Mouse (Mus musculus): ENCODE measurements around the gene Gm38392. TPM values are rescaled to one million over a fixed set of nuclear protein-coding genes. Genes with fewer than 3 reads are reported as not detected.

Gm38392 gene
- polyA plus RNA-seq, 1 experiment from 2014 or later: 0.33 TPM

DNA sequence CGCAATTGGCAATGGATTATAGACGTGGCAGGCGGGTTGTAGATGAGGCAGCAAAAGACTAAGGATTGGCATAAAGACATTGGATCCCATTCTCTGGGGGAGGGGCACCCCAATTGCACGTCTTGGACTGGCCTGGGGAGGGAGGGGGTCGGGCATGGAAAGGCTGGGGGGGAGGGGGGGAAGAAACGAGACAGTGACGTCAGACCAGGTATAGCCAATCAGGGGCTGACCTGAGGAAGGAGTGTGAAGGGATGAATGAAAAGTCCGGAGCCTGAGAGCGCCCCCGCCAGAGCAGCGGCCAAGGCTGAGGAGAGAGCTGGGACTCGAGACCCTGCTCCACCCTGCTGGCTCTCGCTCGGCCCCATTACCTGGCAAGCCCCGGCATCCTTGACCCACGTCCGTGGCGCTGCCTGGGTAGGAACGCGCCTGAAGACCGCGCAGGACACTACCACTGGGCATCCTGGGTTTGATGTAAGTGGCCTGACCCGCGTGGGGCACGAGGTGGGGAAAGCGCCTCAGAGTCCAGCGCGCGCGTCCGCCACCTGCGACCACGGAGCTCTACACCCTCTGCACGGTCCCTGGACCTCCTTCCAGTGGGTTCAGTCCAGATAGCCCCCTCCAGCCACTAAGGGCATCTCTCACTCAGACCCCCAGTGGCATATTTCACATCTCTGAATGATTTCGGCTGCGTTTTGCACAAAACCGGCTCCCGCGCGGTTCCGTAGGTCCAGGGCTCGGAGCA lies 72.6 kb downstream of the Gm38392 start:
- ATAC-seq (ENCODE audit: insufficient number of reproducible peaks, insufficient read depth, low FRiP score, low read depth): no peak

DNA sequence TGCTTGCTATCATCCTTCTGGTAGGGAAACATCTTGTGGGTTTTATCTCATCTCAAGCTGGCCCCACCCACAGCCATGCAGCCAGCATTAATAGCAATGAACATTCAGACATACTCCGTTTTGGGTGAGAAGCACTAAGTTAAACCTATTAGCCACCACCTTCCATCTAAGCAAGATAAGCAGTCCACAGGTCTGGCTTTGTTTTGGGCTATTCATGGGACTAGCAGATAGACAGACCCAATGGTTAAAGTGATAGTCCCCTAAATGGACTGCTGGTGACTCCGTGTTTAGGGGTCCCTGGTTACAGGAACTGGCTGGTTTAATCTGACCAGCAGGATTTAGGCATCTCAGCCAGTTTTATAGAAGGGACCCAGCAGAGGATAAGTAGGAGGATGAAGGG lies 74.0 kb downstream of the Gm38392 start:
- Histone ChIP-seq H3K4me2 (replicated peaks; ENCODE audit: low read depth, low read length) (no peak overlapping the region), H3K9ac (replicated peaks; ENCODE audit: low read depth, low read length) (no peak overlapping the region), H3K4me3 (ENCODE audit: low read depth, low read length) (no peak overlapping the region), H3K36me3 (ENCODE audit: control insufficient read depth, insufficient read depth, low read length) (no peaks in the 10 kb centered on the region), H3K4me1 (ENCODE audit: control insufficient read depth, insufficient read depth, low read length) (peaks cover 6% of the 10 kb centered on the region; the same call in 1 of the 2 replicates), H3K27ac (ENCODE audit: low read length) (no peak overlapping the region), H3K9me3 (ENCODE audit: control insufficient read depth, low read depth, low read length) (no peaks in the 10 kb centered on the region), H3K27me3 (ENCODE audit: control insufficient read depth, insufficient read depth, low read length) (peaks cover 79% of the 10 kb centered on the region)
- no peak for ATAC-seq (ENCODE audit: insufficient number of reproducible peaks, insufficient read depth, low FRiP score, low read depth)
- WGBS: 6% methylated on average over 2 of the region's 2 CpGs

More for the DNA sequence above, 72.6 kb downstream of the Gm38392 start:
- peak overlapping the region; percentile 18 for H3K4me3 ChIP-seq (ENCODE audit: low read depth, low read length)
- H3K4me2 ChIP-seq (replicated peaks; ENCODE audit: low read depth, low read length): 0 out of 2 replicates have a peak overlapping the region, but pooled peaks have one; percentile 18
- peaks cover 6% of the 10 kb centered on the region; the same call in 1 of the 2 replicates for H3K4me1 ChIP-seq (ENCODE audit: control insufficient read depth, insufficient read depth, low read length)
- no peaks in the 10 kb centered on the region for H3K36me3 ChIP-seq (ENCODE audit: control insufficient read depth, insufficient read depth, low read length)
- H3K9me3 ChIP-seq (ENCODE audit: control insufficient read depth, low read depth, low read length): no peaks in the 10 kb centered on the region
- no peak overlapping the region for H3K9ac ChIP-seq (replicated peaks; ENCODE audit: low read depth, low read length)
- H3K27me3 ChIP-seq (ENCODE audit: control insufficient read depth, insufficient read depth, low read length): peaks cover 73% of the 10 kb centered on the region
- 1% methylated on average over 42 of the region's 42 CpGs for WGBS
- no peak overlapping the region for H3K27ac ChIP-seq (ENCODE audit: low read length)

DNA sequence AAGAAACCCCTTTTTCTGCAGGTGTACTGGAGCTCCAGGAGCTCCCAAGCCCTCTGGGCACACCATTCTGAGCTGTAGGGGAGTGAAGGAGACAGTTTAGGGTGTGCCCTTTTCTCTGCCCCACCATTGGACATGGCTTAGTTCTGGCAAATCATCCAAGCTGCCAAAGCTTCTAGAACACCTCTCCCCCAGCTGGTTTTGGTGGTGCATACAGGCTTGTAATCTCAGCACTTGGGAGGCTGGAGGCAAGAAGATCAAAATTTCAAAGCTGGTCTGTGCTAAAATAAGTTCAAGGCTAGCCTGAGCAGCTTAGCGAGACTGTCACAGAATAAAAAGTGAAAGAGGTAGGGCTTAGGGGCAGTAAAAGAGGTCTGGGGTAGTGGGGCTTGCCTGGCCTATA lies 74.7 kb downstream of the Gm38392 start:
- no peak overlapping the region for H3K27ac ChIP-seq (ENCODE audit: low read length)
- H3K4me3 ChIP-seq (ENCODE audit: low read depth, low read length): no peak overlapping the region
- H3K9me3 ChIP-seq (ENCODE audit: control insufficient read depth, low read depth, low read length): no peaks in the 10 kb centered on the region
- H3K9ac ChIP-seq (replicated peaks; ENCODE audit: low read depth, low read length): no peak overlapping the region
- no peak for ATAC-seq (ENCODE audit: insufficient number of reproducible peaks, insufficient read depth, low FRiP score, low read depth)
- peaks cover 81% of the 10 kb centered on the region for H3K27me3 ChIP-seq (ENCODE audit: control insufficient read depth, insufficient read depth, low read length)
- H3K36me3 ChIP-seq (ENCODE audit: control insufficient read depth, insufficient read depth, low read length): no peaks in the 10 kb centered on the region
- peaks cover 6% of the 10 kb centered on the region; the same call in 1 of the 2 replicates for H3K4me1 ChIP-seq (ENCODE audit: control insufficient read depth, insufficient read depth, low read length)
- WGBS: 11% methylated on average over 1 of the region's 1 CpGs
- no peak overlapping the region for H3K4me2 ChIP-seq (replicated peaks; ENCODE audit: low read depth, low read length)

DNA sequence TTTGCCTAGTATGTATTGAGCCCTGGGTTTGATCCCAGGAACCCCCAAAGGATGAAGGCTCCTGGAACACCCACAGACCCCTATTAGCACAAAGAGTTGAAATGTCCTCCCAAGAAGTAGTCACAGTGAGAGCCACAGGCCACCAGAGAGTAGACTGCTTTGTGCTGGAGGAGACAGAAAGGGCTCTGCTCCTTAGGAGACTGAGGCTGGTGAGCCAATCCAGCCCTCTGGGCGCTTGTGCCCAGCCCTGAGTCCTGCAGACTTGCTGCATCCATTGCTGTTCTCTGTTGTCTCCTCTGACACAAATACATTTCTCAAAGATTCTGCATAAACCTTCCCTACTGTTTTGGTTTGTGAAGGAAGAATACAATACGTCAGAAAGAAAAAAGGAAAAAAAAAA lies 76.1 kb downstream of the Gm38392 start:
- H3K4me2 ChIP-seq (replicated peaks; ENCODE audit: low read depth, low read length): no peak overlapping the region
- no peaks in the 10 kb centered on the region for H3K9me3 ChIP-seq (ENCODE audit: control insufficient read depth, low read depth, low read length)
- no peaks in the 10 kb centered on the region for H3K36me3 ChIP-seq (ENCODE audit: control insufficient read depth, insufficient read depth, low read length)
- no peak overlapping the region for H3K27ac ChIP-seq (ENCODE audit: low read length)
- no peak overlapping the region for H3K4me3 ChIP-seq (ENCODE audit: low read depth, low read length)
- H3K4me1 ChIP-seq (ENCODE audit: control insufficient read depth, insufficient read depth, low read length): peaks cover 6% of the 10 kb centered on the region; the same call in 1 of the 2 replicates
- 15% methylated on average over 2 of the region's 2 CpGs for WGBS
- peaks cover 81% of the 10 kb centered on the region for H3K27me3 ChIP-seq (ENCODE audit: control insufficient read depth, insufficient read depth, low read length)
- no peak overlapping the region for H3K9ac ChIP-seq (replicated peaks; ENCODE audit: low read depth, low read length)
- ATAC-seq (ENCODE audit: insufficient number of reproducible peaks, insufficient read depth, low FRiP score, low read depth): no peak

- no peak overlapping the region for H3K4me2 ChIP-seq (replicated peaks; ENCODE audit: low read depth, low read length)
- H3K27ac ChIP-seq (ENCODE audit: low read length): no peak overlapping the region
- no peaks in the 10 kb centered on the region for H3K36me3 ChIP-seq (ENCODE audit: control insufficient read depth, insufficient read depth, low read length)
- H3K27me3 ChIP-seq (ENCODE audit: control insufficient read depth, insufficient read depth, low read length): peaks cover 80% of the 10 kb centered on the region
- no peaks in the 10 kb centered on the region for H3K9me3 ChIP-seq (ENCODE audit: control insufficient read depth, low read depth, low read length)
- no peak overlapping the region for H3K4me3 ChIP-seq (ENCODE audit: low read depth, low read length)
- ATAC-seq (ENCODE audit: insufficient number of reproducible peaks, insufficient read depth, low FRiP score, low read depth): no peak
- peaks cover 5% of the 10 kb centered on the region; the same call in 1 of the 2 replicates for H3K4me1 ChIP-seq (ENCODE audit: control insufficient read depth, insufficient read depth, low read length)
- 31% methylated on average over 2 of the region's 2 CpGs for WGBS
- no peak overlapping the region for H3K9ac ChIP-seq (replicated peaks; ENCODE audit: low read depth, low read length)
Observed at GRCm38 (mm10) chr3:88210121-88210520, 76.9 kb downstream of the Gm38392 start.

DNA sequence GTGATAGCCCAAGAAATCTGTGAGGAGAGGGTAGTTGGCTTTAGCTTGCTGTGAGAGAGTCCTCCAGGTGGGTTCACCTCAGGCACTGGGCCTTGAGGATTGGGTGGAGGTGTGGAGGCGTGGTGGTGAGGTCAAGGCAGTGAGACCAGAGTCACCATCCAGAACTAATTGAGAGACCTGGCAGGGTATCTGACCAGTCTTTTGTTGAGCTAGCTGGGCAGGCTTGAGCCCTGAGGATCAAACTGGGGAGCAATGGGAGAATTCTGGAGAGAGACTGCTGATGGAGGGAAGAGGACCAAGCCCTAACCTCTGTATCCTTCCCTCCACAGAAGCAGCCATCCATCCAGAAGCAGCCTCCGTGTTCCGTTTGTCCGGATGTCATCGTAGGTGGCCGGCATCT lies 77.7 kb downstream of the Gm38392 start:
- 1% methylated on average over 6 of the region's 6 CpGs for WGBS
- no peaks in the 10 kb centered on the region for H3K9me3 ChIP-seq (ENCODE audit: control insufficient read depth, low read depth, low read length)
- no peak for ATAC-seq (ENCODE audit: insufficient number of reproducible peaks, insufficient read depth, low FRiP score, low read depth)
- H3K4me3 ChIP-seq (ENCODE audit: low read depth, low read length): no peak overlapping the region
- no peak overlapping the region for H3K27ac ChIP-seq (ENCODE audit: low read length)
- H3K27me3 ChIP-seq (ENCODE audit: control insufficient read depth, insufficient read depth, low read length): peaks cover 79% of the 10 kb centered on the region
- H3K36me3 ChIP-seq (ENCODE audit: control insufficient read depth, insufficient read depth, low read length): no peaks in the 10 kb centered on the region
- no peak overlapping the region for H3K9ac ChIP-seq (replicated peaks; ENCODE audit: low read depth, low read length)
- no peaks in the 10 kb centered on the region for H3K4me1 ChIP-seq (ENCODE audit: control insufficient read depth, insufficient read depth, low read length)
- H3K4me2 ChIP-seq (replicated peaks; ENCODE audit: low read depth, low read length): no peak overlapping the region

DNA sequence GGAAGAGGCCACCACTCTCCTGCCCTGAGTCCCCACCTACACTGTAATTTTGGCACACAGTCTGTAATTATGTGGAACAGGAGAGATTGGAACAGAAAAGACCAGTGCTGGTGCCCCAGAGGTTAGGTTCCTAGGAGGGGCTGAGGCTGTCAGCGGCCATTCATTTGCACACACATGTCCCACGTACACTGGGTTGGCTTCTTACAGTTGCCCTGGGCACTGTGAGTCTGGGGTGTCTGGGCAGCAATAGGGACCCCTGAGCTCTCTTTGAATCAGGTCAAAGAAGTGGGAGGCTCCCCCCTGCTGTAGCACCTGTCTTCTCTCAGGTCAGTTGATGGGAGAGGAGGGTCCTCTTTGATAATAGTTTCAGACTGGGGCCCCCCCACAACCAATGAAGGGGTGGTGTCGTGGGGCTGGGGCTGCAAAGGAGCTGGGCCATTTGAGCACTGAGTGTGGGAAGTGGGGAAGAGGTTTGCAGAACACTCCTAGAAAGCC lies 78.7 kb downstream of the Gm38392 start:
- no peak overlapping the region for H3K4me3 ChIP-seq (ENCODE audit: low read depth, low read length)
- no peak overlapping the region for H3K27ac ChIP-seq (ENCODE audit: low read length)
- H3K4me2 ChIP-seq (replicated peaks; ENCODE audit: low read depth, low read length): no peak overlapping the region
- no peaks in the 10 kb centered on the region for H3K4me1 ChIP-seq (ENCODE audit: control insufficient read depth, insufficient read depth, low read length)
- no peak overlapping the region for H3K9ac ChIP-seq (replicated peaks; ENCODE audit: low read depth, low read length)
- no peaks in the 10 kb centered on the region for H3K36me3 ChIP-seq (ENCODE audit: control insufficient read depth, insufficient read depth, low read length)
- H3K9me3 ChIP-seq (ENCODE audit: control insufficient read depth, low read depth, low read length): no peaks in the 10 kb centered on the region
- peaks cover 79% of the 10 kb centered on the region for H3K27me3 ChIP-seq (ENCODE audit: control insufficient read depth, insufficient read depth, low read length)
- ATAC-seq (ENCODE audit: insufficient number of reproducible peaks, insufficient read depth, low FRiP score, low read depth): no peak
- 22% methylated on average over 3 of the region's 3 CpGs for WGBS

- Histone ChIP-seq H3K4me1 (ENCODE audit: control insufficient read depth, insufficient read depth, low read length) (no peaks in the 10 kb centered on the region), H3K27me3 (ENCODE audit: control insufficient read depth, insufficient read depth, low read length) (peaks cover 81% of the 10 kb centered on the region), H3K9me3 (ENCODE audit: control insufficient read depth, low read depth, low read length) (no peaks in the 10 kb centered on the region), H3K4me2 (replicated peaks; ENCODE audit: low read depth, low read length) (no peak overlapping the region), H3K36me3 (ENCODE audit: control insufficient read depth, insufficient read depth, low read length) (no peaks in the 10 kb centered on the region), H3K4me3 (ENCODE audit: low read depth, low read length) (no peak overlapping the region), H3K27ac (ENCODE audit: low read length) (no peak overlapping the region), H3K9ac (replicated peaks; ENCODE audit: low read depth, low read length) (no peak overlapping the region)
- WGBS: 6% methylated on average over 15 of the region's 15 CpGs
- no peak for ATAC-seq (ENCODE audit: insufficient number of reproducible peaks, insufficient read depth, low FRiP score, low read depth)
Observed at GRCm38 (mm10) chr3:88207451-88208100, 79.4 kb downstream of the Gm38392 start.
